Mouse (Mus musculus) retina, adult 2 months (tissue): ENCODE data around the gene Xrn1.
"Not testable (repeated sequence)": the region's sequence is repeated elsewhere in the genome, so short reads cannot be mapped to it uniquely, and the experiment has no call there.

ENCODE experiments used
- DNase-seq: peaks from one replicate; pipeline ENCODE4 v3.0.0-alpha.2; 2012; ENCODE audit warnings: low read depth, low spot score

Xrn1 gene

GRCm38 (mm10) chr9:96051501-96051900, 96.9 kb downstream of the Xrn1 start:
- DNase-seq, result no peak

- DNase-seq, result no peak
Measured at GRCm38 (mm10) chr9:96054878-96055277, 100.3 kb downstream of the Xrn1 start.

- no peak for DNase-seq
Measured at GRCm38 (mm10) chr9:96056417-96057223, 102.1 kb downstream of the Xrn1 start.

GRCm38 (mm10) chr9:96063083-96063802, 108.7 kb downstream of the Xrn1 start:
- DNase-seq, result no peak

- DNase-seq, result no peak
Measured at GRCm38 (mm10) chr9:96063803-96064475, 109.4 kb downstream of the Xrn1 start.

- no peak for DNase-seq
Measured at GRCm38 (mm10) chr9:96067507-96067906, 112.9 kb downstream of the Xrn1 start.

GRCm38 (mm10) chr9:96078752-96079315, 124.3 kb downstream of the Xrn1 start:
- DNase-seq, result no peak

- DNase-seq, result no peak
Measured at GRCm38 (mm10) chr9:96085293-96085692, 130.7 kb downstream of the Xrn1 start.

- no peak for DNase-seq
Measured at GRCm38 (mm10) chr9:96087671-96088070, 133.1 kb downstream of the Xrn1 start.

GRCm38 (mm10) chr9:96088456-96088855, 133.9 kb downstream of the Xrn1 start:
- not testable (repeated sequence) for DNase-seq

GRCm38 (mm10) chr9:96092637-96093036, 138.1 kb downstream of the Xrn1 start:
- DNase-seq, result not testable (repeated sequence)

GRCm38 (mm10) chr9:96093221-96093620, 138.7 kb downstream of the Xrn1 start:
- DNase-seq, result no peak

- DNase-seq, result no peak
Measured at GRCm38 (mm10) chr9:96094341-96094740, 139.8 kb downstream of the Xrn1 start.

- no peak for DNase-seq
Measured at GRCm38 (mm10) chr9:96095192-96095591, 140.6 kb downstream of the Xrn1 start.

- DNase-seq, result no peak
Measured at GRCm38 (mm10) chr9:96102846-96103245, 148.3 kb downstream of the Xrn1 start.
